Mouse (Mus musculus) ES-E14 (cell line): ENCODE measurements at regions not wholly inside any gene's neighbourhood (a gene's known extent, or its start where the extent isn't known, plus 50 kb on each side); places are given as distances from the start of the nearest gene placed in this dataset.

ENCODE experiments used
- HCFC1 ChIP-seq: IDR thresholded peaks from 2 replicates; pipeline ENCODE4 v1.6.1; 2012; ENCODE audit warnings: low read length, inconsistent platforms, borderline replicate concordance; ENCODE audit not compliant: insufficient read depth
- MAFK ChIP-seq: IDR thresholded peaks from 2 replicates; pipeline ENCODE4 v1.6.1; 2014; ENCODE audit warnings: mild to moderate bottlenecking, low read depth, low read length, inconsistent platforms; ENCODE audit not compliant: insufficient read depth
- ZC3H11A ChIP-seq: IDR thresholded peaks from 2 replicates; pipeline ENCODE4 v1.6.1; 2012; ENCODE audit warnings: low read depth, mild to moderate bottlenecking, inconsistent platforms, low read length, borderline replicate concordance
- ZNF384 ChIP-seq: IDR thresholded peaks from 2 replicates; pipeline ENCODE4 v1.6.1; 2012; ENCODE audit warnings: low read depth, low read length, inconsistent platforms

GRCm38 (mm10) chr4:84218961-84219360 is 456.1 kb downstream of the Bnc2 start:
- TF ChIP-seq ZC3H11A (no peak), HCFC1 (no peak), ZNF384 (no peak), MAFK (no peak)
